Mouse (Mus musculus): ENCODE results near the gene Vipr2. TPM values are rescaled to one million over a fixed set of nuclear protein-coding genes. Genes with fewer than 3 reads are reported as not detected.
A peak's percentile ranks its signal among the peaks of the same experiment; 100 is the strongest.

Vipr2 gene
- polyA plus RNA-seq (2015; fragmentation: Nextera tagmentation; extraction: Ambion mirVana), result 0.43 and 0.60 TPM in 2 replicates

- Histone ChIP-seq H3K4me2 (replicated peaks) (peak within 1 kb of the TSS; percentile 74), H3K9ac (replicated peaks) (peak within 1 kb of the TSS; percentile 60), H3K36me3 (no peaks in the 10 kb centered on the region), H3K27me3 (0 out of 2 replicates have a peak, but pooled peaks cover 3% of the 10 kb centered on the region), H3K4me1 (peaks cover 7% of the 10 kb centered on the region), H3K9me3 (no peaks in the 10 kb centered on the region), H3K4me3 (peak within 1 kb of the TSS; percentile 57), H3K27ac (replicated peaks) (no peak within 1 kb of the TSS)
- peak; percentile 97 for ATAC-seq (replicated peaks)
- 5% methylated on average over 33 of the region's 33 CpGs for WGBS
These were observed at the start of gene Vipr2 for GRCm38 (mm10) chr12:116077074-116077854. Vipr2 (plus strand) TSS chr12:116077726.

GRCm38 (mm10) chr12:116028095-116028494 is 49.4 kb upstream of the Vipr2 start:
- Histone ChIP-seq H3K4me2 (replicated peaks) (no peak overlapping the region), H3K9me3 (no peaks in the 10 kb centered on the region), H3K4me1 (no peaks in the 10 kb centered on the region), H3K27me3 (no peaks in the 10 kb centered on the region), H3K4me3 (no peak overlapping the region), H3K9ac (replicated peaks) (no peak overlapping the region), H3K36me3 (no peaks in the 10 kb centered on the region), H3K27ac (replicated peaks) (no peak overlapping the region)
- ATAC-seq (replicated peaks), result no peak
- 65% methylated on average over 2 of the region's 2 CpGs for WGBS

- Histone ChIP-seq H3K4me3 (no peak overlapping the region), H3K4me2 (replicated peaks) (no peak overlapping the region), H3K36me3 (no peaks in the 10 kb centered on the region), H3K27me3 (no peaks in the 10 kb centered on the region), H3K4me1 (no peaks in the 10 kb centered on the region), H3K9me3 (no peaks in the 10 kb centered on the region), H3K27ac (replicated peaks) (no peak overlapping the region), H3K9ac (replicated peaks) (no peak overlapping the region)
- ATAC-seq (replicated peaks), result no peak
- WGBS, result 79% methylated on average over 5 of the region's 5 CpGs
These were observed 42.2 kb upstream of the Vipr2 start for GRCm38 (mm10) chr12:116035346-116035745.

- 79% methylated on average over 5 of the region's 5 CpGs for WGBS
- no peak overlapping the region for H3K9ac ChIP-seq (replicated peaks)
These were observed 32.7 kb upstream of the Vipr2 start for GRCm38 (mm10) chr12:116044785-116045184.

GRCm38 (mm10) chr12:116047440-116048377 is 29.8 kb upstream of the Vipr2 start, which contains the start of gene Zfp386:
Zfp386 (plus strand) TSS chr12:116047724.
- WGBS, result under 1% methylated on average over 55 of the region's 55 CpGs
- Histone ChIP-seq H3K27me3 (no peaks in the 10 kb centered on the region), H3K4me2 (replicated peaks) (peak within 1 kb of the TSS; percentile 63), H3K4me3 (peak within 1 kb of the TSS; percentile 77), H3K27ac (replicated peaks) (peak within 1 kb of the TSS; percentile 96), H3K36me3 (peaks cover 25% of the 10 kb centered on the region), H3K9ac (replicated peaks) (peak within 1 kb of the TSS; percentile 73), H3K4me1 (peaks cover 15% of the 10 kb centered on the region), H3K9me3 (0 out of 2 replicates have a peak, but pooled peaks cover 9% of the 10 kb centered on the region)
- peak; percentile 99 for ATAC-seq (replicated peaks)

More at GRCm38 (mm10) chr12:116044785-116045184, 32.7 kb upstream of the Vipr2 start:
- Histone ChIP-seq H3K4me2 (replicated peaks) (no peak overlapping the region), H3K36me3 (peaks cover 2% of the 10 kb centered on the region), H3K4me1 (peaks cover 14% of the 10 kb centered on the region), H3K27me3 (no peaks in the 10 kb centered on the region), H3K27ac (replicated peaks) (no peak overlapping the region), H3K9me3 (no peaks in the 10 kb centered on the region), H3K4me3 (no peak overlapping the region)
- no peak for ATAC-seq (replicated peaks)

GRCm38 (mm10) chr12:116048766-116049165 is 28.8 kb upstream of the Vipr2 start:
- peaks cover 15% of the 10 kb centered on the region for H3K4me1 ChIP-seq
- ATAC-seq (replicated peaks), result no peak
- H3K27ac ChIP-seq (replicated peaks), result no peak overlapping the region
- 73% methylated on average over 7 of the region's 7 CpGs for WGBS
- H3K9me3 ChIP-seq, result 0 out of 2 replicates have a peak, but pooled peaks cover 9% of the 10 kb centered on the region
- peaks cover 28% of the 10 kb centered on the region for H3K36me3 ChIP-seq
- H3K4me2 ChIP-seq (replicated peaks), result peak overlapping the region; percentile 63
- peak overlapping the region; percentile 73 for H3K9ac ChIP-seq (replicated peaks)
- peak overlapping the region; percentile 77 for H3K4me3 ChIP-seq
- no peaks in the 10 kb centered on the region for H3K27me3 ChIP-seq

GRCm38 (mm10) chr12:116049236-116049635 is 28.3 kb upstream of the Vipr2 start:
- Histone ChIP-seq H3K27ac (replicated peaks) (no peak overlapping the region), H3K4me1 (peaks cover 15% of the 10 kb centered on the region), H3K36me3 (peaks cover 32% of the 10 kb centered on the region), H3K9me3 (0 out of 2 replicates have a peak, but pooled peaks cover 9% of the 10 kb centered on the region), H3K4me2 (replicated peaks) (peak overlapping the region; percentile 63), H3K4me3 (peak overlapping the region; percentile 77), H3K27me3 (no peaks in the 10 kb centered on the region), H3K9ac (replicated peaks) (peak overlapping the region; percentile 73; the same call in 1 of the 2 replicates)
- 90% methylated on average over 3 of the region's 3 CpGs for WGBS
- no peak for ATAC-seq (replicated peaks)

- H3K36me3 ChIP-seq, result peaks cover 36% of the 10 kb centered on the region
- H3K4me2 ChIP-seq (replicated peaks), result peak overlapping the region; percentile 63; the same call in 1 of the 2 replicates
- H3K9ac ChIP-seq (replicated peaks), result no peak overlapping the region
- 0 out of 2 replicates have a peak, but pooled peaks cover 9% of the 10 kb centered on the region for H3K9me3 ChIP-seq
- no peaks in the 10 kb centered on the region for H3K27me3 ChIP-seq
- peaks cover 15% of the 10 kb centered on the region for H3K4me1 ChIP-seq
- ATAC-seq (replicated peaks), result no peak
- 0 out of 2 replicates have a peak overlapping the region, but pooled peaks have one; percentile 3 for H3K4me3 ChIP-seq
- 92% methylated on average over 6 of the region's 6 CpGs for WGBS
- H3K27ac ChIP-seq (replicated peaks), result no peak overlapping the region
These were observed 27.8 kb upstream of the Vipr2 start for GRCm38 (mm10) chr12:116049701-116050100.

- H3K4me3 ChIP-seq, result no peak overlapping the region
- peaks cover 76% of the 10 kb centered on the region for H3K36me3 ChIP-seq
These were observed 23.2 kb upstream of the Vipr2 start for GRCm38 (mm10) chr12:116054342-116054741.

GRCm38 (mm10) chr12:116056112-116056511 is 21.4 kb upstream of the Vipr2 start:
- WGBS, result 96% methylated on average over 3 of the region's 3 CpGs
- H3K27ac ChIP-seq (replicated peaks), result no peak overlapping the region
- ATAC-seq (replicated peaks), result no peak
- H3K27me3 ChIP-seq, result no peaks in the 10 kb centered on the region
- peaks cover 45% of the 10 kb centered on the region for H3K9me3 ChIP-seq
- H3K9ac ChIP-seq (replicated peaks), result no peak overlapping the region
- peaks cover 78% of the 10 kb centered on the region for H3K36me3 ChIP-seq
- no peak overlapping the region for H3K4me3 ChIP-seq
- no peak overlapping the region for H3K4me2 ChIP-seq (replicated peaks)
- no peaks in the 10 kb centered on the region for H3K4me1 ChIP-seq

More at GRCm38 (mm10) chr12:116054342-116054741, 23.2 kb upstream of the Vipr2 start:
- ATAC-seq (replicated peaks), result no peak
- WGBS, result 98% methylated on average over 8 of the region's 8 CpGs
- Histone ChIP-seq H3K27ac (replicated peaks) (no peak overlapping the region), H3K9me3 (peaks cover 29% of the 10 kb centered on the region), H3K9ac (replicated peaks) (no peak overlapping the region), H3K4me2 (replicated peaks) (no peak overlapping the region), H3K27me3 (no peaks in the 10 kb centered on the region), H3K4me1 (peaks cover 6% of the 10 kb centered on the region)

GRCm38 (mm10) chr12:116061561-116062193 is 15.8 kb upstream of the Vipr2 start:
- 94% methylated on average over 5 of the region's 5 CpGs for WGBS
- H3K27me3 ChIP-seq, result no peaks in the 10 kb centered on the region
- 0 out of 2 replicates have a peak, but pooled peaks have one; percentile 15 for ATAC-seq (replicated peaks)
- H3K27ac ChIP-seq (replicated peaks), result no peak overlapping the region
- H3K4me1 ChIP-seq, result no peaks in the 10 kb centered on the region
- H3K4me3 ChIP-seq, result no peak overlapping the region
- no peak overlapping the region for H3K9ac ChIP-seq (replicated peaks)
- peaks cover 54% of the 10 kb centered on the region for H3K36me3 ChIP-seq
- peaks cover 42% of the 10 kb centered on the region for H3K9me3 ChIP-seq
- H3K4me2 ChIP-seq (replicated peaks), result no peak overlapping the region
